Mouse (Mus musculus) testis, adult 2 months (tissue): ENCODE results near the gene Eef1akmt2.

Source experiments
- CTCF ChIP-seq: fragments of 200-500 bp; IDR thresholded peaks from 2 replicates; pipeline ENCODE4 v1.5.1; 2012; ENCODE audit warnings: low read depth, mild to moderate bottlenecking, inconsistent platforms, low read length, moderate library complexity; ENCODE audit not compliant: control insufficient read depth, insufficient read depth, insufficient replicate concordance
- POLR2A ChIP-seq: fragments of 200-500 bp; IDR thresholded peaks from 2 replicates; pipeline ENCODE4 v1.6.1; 2012; ENCODE audit warnings: low read depth, mild to moderate bottlenecking, inconsistent platforms, low read length, moderate library complexity; ENCODE audit not compliant: control insufficient read depth

DNA sequence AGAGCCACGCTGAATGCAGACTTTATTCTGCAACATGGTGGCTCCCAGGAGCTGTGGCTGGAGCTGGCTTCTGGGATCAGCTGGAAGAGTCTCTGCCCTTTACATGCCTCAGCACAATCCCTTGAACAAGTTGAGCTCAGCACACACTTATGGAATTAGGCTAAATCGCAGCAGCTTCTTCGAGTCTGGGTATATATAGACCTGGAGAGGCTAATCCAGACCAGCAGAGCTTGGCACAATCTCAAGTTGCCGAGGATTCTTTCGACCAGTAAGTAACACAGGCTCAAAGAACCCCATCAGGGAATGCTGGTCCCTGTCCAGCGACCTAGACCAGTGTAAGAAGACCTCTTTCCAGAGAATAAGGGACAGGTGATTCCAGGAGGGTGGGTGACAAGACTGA is 70.6 kb downstream of the Eef1akmt2 start:
- TF ChIP-seq POLR2A = no peak
- TF ChIP-seq CTCF = no peak
